In the genomic region with DNA sequence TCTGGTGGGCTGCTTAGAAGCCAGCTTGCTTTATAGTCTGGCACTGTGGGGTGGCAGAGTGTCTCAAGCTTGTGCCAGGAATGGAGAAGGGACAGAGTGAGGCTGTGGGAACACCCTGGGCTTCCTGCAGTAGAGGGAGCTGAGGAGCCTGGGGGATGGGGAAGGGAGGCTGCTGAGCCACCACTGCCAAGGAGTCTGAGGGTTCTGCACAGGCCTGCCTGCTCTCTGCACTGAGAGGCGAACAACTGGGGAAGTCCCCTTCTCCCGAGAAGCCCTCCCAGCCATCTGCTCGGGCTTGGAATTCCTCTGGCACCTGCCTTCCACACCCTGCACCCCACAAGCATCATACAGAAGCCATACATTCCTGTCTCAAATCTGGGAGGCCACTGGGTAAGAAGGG, we compare ENCODE assay signal across 34 mouse cellular contexts. TPM values are rescaled to one million over a fixed set of nuclear protein-coding genes. Genes with fewer than 3 reads are reported as not detected.
A peak's percentile ranks its signal among the peaks of the same experiment; 100 is the strongest.
DNase-seq lines count a peak whose midpoint lies in the region; ATAC-seq and TF ChIP-seq lines count a peak whose summit lies in the region.
"Had no signal": no experiment of that assay in that cellular context is flagged by ENCODE, and none has a peak within 500 bp of the region (broad histone marks: within the 10 kb centered on the region; RNA-seq: fewer than 3 reads in every experiment).

No protein-coding gene starts in this region.

- no peak overlapping the region for H3K4me3 ChIP-seq in hindbrain, postnatal 0 days (ENCODE audit: low read length)
- no peak overlapping the region for H3K4me3 ChIP-seq in hindbrain, embryonic 14.5 days (replicated peaks; ENCODE audit: low read length)
- no peak overlapping the region for H3K4me3 ChIP-seq in neural tube, embryonic 12.5 days
- H3K4me3 ChIP-seq: gastrocnemius, adult 2 months; heart, adult 2 months; heart, embryonic 12.5 days; hindbrain, embryonic 13.5 days; limb, embryonic 13.5 days; stomach, embryonic 15.5 days had no signal

- ATAC-seq in cerebellum, adult (ENCODE audit: insufficient number of reproducible peaks, low FRiP score, low TSS enrichment), result no peak
- no peak for ATAC-seq in hindbrain, postnatal 0 days
- no peak for ATAC-seq in hindbrain, embryonic 14.5 days (ENCODE audit: low FRiP score)
- no peak for ATAC-seq in neural tube, embryonic 12.5 days (ENCODE audit: low FRiP score, low read depth)
- ATAC-seq: activated CD4-positive, CD25-positive, alpha-beta regulatory T cell, adult 4 months; inflammation-experienced regulatory T-cells, adult 6 months; midbrain, embryonic 16.5 days had no signal

- no peak overlapping the region for H3K4me2 ChIP-seq in hindbrain, postnatal 0 days (ENCODE audit: low read depth, low read length)
- no peak overlapping the region for H3K4me2 ChIP-seq in hindbrain, embryonic 14.5 days (replicated peaks)
- H3K4me2 ChIP-seq in neural tube, embryonic 12.5 days (replicated peaks), result 0 out of 2 replicates have a peak overlapping the region, but pooled peaks have one; percentile 5
- H3K4me2 ChIP-seq: heart, embryonic 12.5 days; hindbrain, embryonic 13.5 days; limb, embryonic 13.5 days; liver, embryonic 11.5 days; stomach, embryonic 15.5 days had no signal

- H3K36me3 ChIP-seq in hindbrain, postnatal 0 days (ENCODE audit: insufficient read depth, low read length), result no peaks in the 10 kb centered on the region
- H3K36me3 ChIP-seq in hindbrain, embryonic 14.5 days (replicated peaks; ENCODE audit: control insufficient read depth, insufficient read depth), result no peaks in the 10 kb centered on the region
- no peaks in the 10 kb centered on the region for H3K36me3 ChIP-seq in neural tube, embryonic 12.5 days
- H3K36me3 ChIP-seq: heart, embryonic 12.5 days; hindbrain, embryonic 13.5 days; limb, embryonic 13.5 days; stomach, embryonic 15.5 days had no signal

- peak; percentile 17; the same call in 1 of the 2 replicates for TF ChIP-seq CTCF in hindbrain, postnatal 0 days (IDR thresholded peaks at IDR 0.05; ENCODE audit: low read depth)

- 33% methylated on average over 3 of the region's 3 CpGs for WGBS in hindbrain, postnatal 0 days
- WGBS in hindbrain, embryonic 14.5 days, result 35% methylated on average over 3 of the region's 3 CpGs
- WGBS in neural tube, embryonic 12.5 days, result 50% methylated on average over 3 of the region's 3 CpGs

- peaks cover 7% of the 10 kb centered on the region for H3K4me1 ChIP-seq in hindbrain, postnatal 0 days (ENCODE audit: insufficient read depth, low read length)
- H3K4me1 ChIP-seq in hindbrain, embryonic 14.5 days (replicated peaks; ENCODE audit: control insufficient read depth, insufficient read depth, low read length), result peaks cover 9% of the 10 kb centered on the region
- H3K4me1 ChIP-seq in neural tube, embryonic 12.5 days, result peaks cover 8% of the 10 kb centered on the region
- H3K4me1 ChIP-seq: stomach, embryonic 15.5 days had no signal

- peak; percentile 31 to 41 for DNase-seq in cerebellum, postnatal 10 days
- DNase-seq in hindbrain, postnatal 0 days (ENCODE audit: low spot score), result no peak
- DNase-seq in hindbrain, embryonic 14.5 days (ENCODE audit: low spot score), result no peak
- no peak for DNase-seq in neural tube, embryonic 10.5 days (ENCODE audit: extremely low spot score, low spot score)
- DNase-seq in retina, embryonic 14.5 days (ENCODE audit: low spot score), result no peak
- DNase-seq: adrenal gland, adult 8-10 months; cerebellum, adult 18-20 months; gastrocnemius, adult 2 months; gastrocnemius, postnatal 36 days; heart, adult 2 months; heart, postnatal 4 days; kidney, adult 11 months; kidney, postnatal 14 days; layer of hippocampus, adult 9-11 months; lung, postnatal 14 days; right cerebral cortex, postnatal 25 days; thymus, postnatal 14 days had no signal

- no peaks in the 10 kb centered on the region for H3K27me3 ChIP-seq in hindbrain, postnatal 0 days (ENCODE audit: insufficient read depth, low read length)
- H3K27me3 ChIP-seq in hindbrain, embryonic 14.5 days (ENCODE audit: control insufficient read depth, insufficient read depth, low read length), result no peaks in the 10 kb centered on the region
- peaks cover 15% of the 10 kb centered on the region; the same call in 1 of the 2 replicates for H3K27me3 ChIP-seq in neural tube, embryonic 12.5 days (replicated peaks)

- H3K9ac ChIP-seq in hindbrain, postnatal 0 days (replicated peaks; ENCODE audit: low read length), result no peak overlapping the region
- H3K9ac ChIP-seq in hindbrain, embryonic 14.5 days, result no peak overlapping the region
- no peak overlapping the region for H3K9ac ChIP-seq in neural tube, embryonic 12.5 days
- H3K9ac ChIP-seq: heart, embryonic 12.5 days; hindbrain, embryonic 13.5 days; limb, embryonic 13.5 days; stomach, embryonic 15.5 days had no signal

- no peak overlapping the region for H3K27ac ChIP-seq in hindbrain, postnatal 0 days
- no peak overlapping the region for H3K27ac ChIP-seq in hindbrain, embryonic 14.5 days
- no peak overlapping the region for H3K27ac ChIP-seq in neural tube, embryonic 12.5 days
- H3K27ac ChIP-seq: gastrocnemius, adult 2 months; heart, adult 2 months; hindbrain, embryonic 13.5 days; limb, embryonic 13.5 days; stomach, embryonic 15.5 days had no signal

- H3K9me3 ChIP-seq in hindbrain, postnatal 0 days (ENCODE audit: low read length), result no peaks in the 10 kb centered on the region
- no peaks in the 10 kb centered on the region for H3K9me3 ChIP-seq in hindbrain, embryonic 14.5 days (ENCODE audit: control insufficient read depth, low read length)
- H3K9me3 ChIP-seq in neural tube, embryonic 12.5 days, result no peaks in the 10 kb centered on the region
- H3K9me3 ChIP-seq: heart, embryonic 12.5 days; hindbrain, embryonic 13.5 days; limb, embryonic 13.5 days; stomach, embryonic 15.5 days had no signal

RNA-seq across cellular contexts. Expression of a gene that starts 13.8 kb away (rescaled TPM):
- total RNA-seq in hindbrain, postnatal 0 days (2014; rRNA removed), result 352 and 363 TPM in 2 replicates
- polyA plus RNA-seq in hindbrain, postnatal 0 days (2015; fragmentation: Nextera tagmentation; extraction: Ambion mirVana), result 609 and 632 TPM in 2 replicates
- polyA plus RNA-seq in hindbrain, embryonic 14.5 days (2014; fragmentation: Nextera tagmentation; extraction: Ambion mirVana), result 611 and 652 TPM in 2 replicates
- 623 and 633 TPM in 2 replicates for polyA plus RNA-seq in neural tube, embryonic 12.5 days (2016; fragmentation: Nextera tagmentation; extraction: Ambion mirVana)

RNA-seq across cellular contexts. Expression of a gene that starts 33.7 kb away (rescaled TPM):
- total RNA-seq in hindbrain, postnatal 0 days (2014; rRNA removed), result 4.3 and 4.7 TPM in 2 replicates
- polyA plus RNA-seq in hindbrain, postnatal 0 days (2015; fragmentation: Nextera tagmentation; extraction: Ambion mirVana), result 24.8 and 29.2 TPM in 2 replicates
- 21.4 and 25.0 TPM in 2 replicates for polyA plus RNA-seq in hindbrain, embryonic 14.5 days (2014; fragmentation: Nextera tagmentation; extraction: Ambion mirVana)
- polyA plus RNA-seq in neural tube, embryonic 12.5 days (2016; fragmentation: Nextera tagmentation; extraction: Ambion mirVana), result 30.1 and 30.5 TPM in 2 replicates

RNA-seq across cellular contexts. Expression of a gene that starts 39.6 kb away (rescaled TPM):
- total RNA-seq in hindbrain, postnatal 0 days (2014; rRNA removed), result 88.3 and 90.6 TPM in 2 replicates
- polyA plus RNA-seq in hindbrain, postnatal 0 days (2015; fragmentation: Nextera tagmentation; extraction: Ambion mirVana), result 119 and 123 TPM in 2 replicates
- 88.2 and 98.7 TPM in 2 replicates for polyA plus RNA-seq in hindbrain, embryonic 14.5 days (2014; fragmentation: Nextera tagmentation; extraction: Ambion mirVana)
- 88.0 and 91.1 TPM in 2 replicates for polyA plus RNA-seq in neural tube, embryonic 12.5 days (2016; fragmentation: Nextera tagmentation; extraction: Ambion mirVana)

RNA-seq across cellular contexts. Expression of a gene that starts 48.7 kb away (rescaled TPM):
- total RNA-seq in hindbrain, postnatal 0 days (2014; rRNA removed), result 0.61 and 0.68 TPM in 2 replicates
- 0.31 and 0.44 TPM in 2 replicates for polyA plus RNA-seq in hindbrain, postnatal 0 days (2015; fragmentation: Nextera tagmentation; extraction: Ambion mirVana)
- 0.40 and 0.43 TPM in 2 replicates for polyA plus RNA-seq in hindbrain, embryonic 14.5 days (2014; fragmentation: Nextera tagmentation; extraction: Ambion mirVana)
- polyA plus RNA-seq in neural tube, embryonic 12.5 days (2016; fragmentation: Nextera tagmentation; extraction: Ambion mirVana), result 3.4 and 4.1 TPM in 2 replicates
- total RNA-seq: adrenal gland, adult 8-10 months; CH12.LX; gastrocnemius, adult 2 months; gastrocnemius, postnatal 36 days; heart, adult 2 months; heart, postnatal 4 days; left cerebral cortex, postnatal 10 days had no signal
- polyA plus RNA-seq: C2C12; cortical plate, adult 2 months; heart, adult 2 months; heart, postnatal 0 days; kidney, embryonic 14.5 days; liver, embryonic 11.5 days; liver, embryonic 16.5 days had no signal

RNA-seq across cellular contexts. Expression of a gene that starts 49.8 kb away (rescaled TPM):
- 124 TPM in 2 replicates for total RNA-seq in hindbrain, postnatal 0 days (2014; rRNA removed)
- polyA plus RNA-seq in hindbrain, postnatal 0 days (2015; fragmentation: Nextera tagmentation; extraction: Ambion mirVana), result 258 and 271 TPM in 2 replicates
- 248 and 249 TPM in 2 replicates for polyA plus RNA-seq in hindbrain, embryonic 14.5 days (2014; fragmentation: Nextera tagmentation; extraction: Ambion mirVana)
- polyA plus RNA-seq in neural tube, embryonic 12.5 days (2016; fragmentation: Nextera tagmentation; extraction: Ambion mirVana), result 111 and 113 TPM in 2 replicates

Comparison
In these comparisons a context has a peak if more than half of its experiments do, and no peak if none do; other contexts are left out.
1. DNase-seq: peak in cerebellum, postnatal 10 days (2 of 2); none in hindbrain, postnatal 0 days (single experiment), hindbrain, embryonic 14.5 days (single experiment), neural tube, embryonic 10.5 days (single experiment) and retina, embryonic 14.5 days (single experiment).